Mouse (Mus musculus) heart, postnatal 0 days (tissue): ENCODE data around the gene Zfp978. TPM values are rescaled to one million over a fixed set of nuclear protein-coding genes. Genes with fewer than 3 reads are reported as not detected.
"Not testable (repeated sequence)": the region's sequence is repeated elsewhere in the genome, so short reads cannot be mapped to it uniquely, and the experiment has no call there.

Experiments used
- ATAC-seq: fragments of 200-750 bp; cut with Nextera tagmentation; 2 replicates; pipeline ENCODE4 v1.8.0; 2017; ENCODE audit warnings: low read depth, moderate number of reproducible peaks, moderate library complexity; ENCODE audit not compliant: insufficient read depth
- DNase-seq: peaks from one replicate; pipeline ENCODE4 v3.0.0-alpha.2; 2016; ENCODE audit warnings: low spot score
- H3K27ac ChIP-seq: fragments of 300-500 bp; sonication (generic); 2 replicates; pipeline ENCODE4 v1.5.1; 2014; ENCODE audit warnings: low read depth, mild to moderate bottlenecking
- H3K27me3 ChIP-seq: fragments of 300-500 bp; sonication (generic); 2 replicates; pipeline ENCODE4 v1.6.1; 2014; ENCODE audit warnings: low read length, mixed read lengths; ENCODE audit not compliant: control insufficient read depth, insufficient read depth
- H3K36me3 ChIP-seq: fragments of 300-500 bp; sonication (generic); replicated peaks from 2 replicates; pipeline ENCODE4 v1.6.1; 2014; ENCODE audit warnings: low read length, mixed read lengths; ENCODE audit not compliant: control insufficient read depth, insufficient read depth
- H3K4me1 ChIP-seq: fragments of 300-500 bp; sonication (generic); 2 replicates; pipeline ENCODE4 v1.6.1; 2014; ENCODE audit warnings: antibody characterized with exemption; ENCODE audit not compliant: control insufficient read depth, insufficient read depth
- H3K4me2 ChIP-seq: fragments of 300-500 bp; sonication (generic); 2 replicates; pipeline ENCODE4 v1.6.1; 2014; ENCODE audit warnings: low read depth, mild to moderate bottlenecking, low read length, moderate library complexity
- H3K4me3 ChIP-seq: fragments of 300-500 bp; sonication (generic); 2 replicates; pipeline ENCODE4 v1.5.1; 2014; ENCODE audit warnings: low read depth, low read length
- H3K9ac ChIP-seq: fragments of 300-500 bp; sonication (generic); replicated peaks from 2 replicates; pipeline ENCODE4 v1.6.1; 2014; ENCODE audit warnings: low read depth, low read length, mixed read lengths
- H3K9me3 ChIP-seq: fragments of 300-500 bp; sonication (generic); replicated peaks from 2 replicates; pipeline ENCODE4 v1.6.1; 2016; ENCODE audit warnings: low read length; ENCODE audit not compliant: control insufficient read depth
- WGBS: fragments of 180-500 bp; shearing (Covaris S2); extraction: QIAGEN DNeasy Blood & Tissue Kit; methylation state at CpG from one replicate; pipeline ENCODE4 v1.1.7; 2014; 5-methylcytosine and 5-hydroxymethylcytosine counted together
- polyA plus RNA-seq: library from polyadenylated mRNA; unstranded; fragments of >200 nt; fragmentation: Nextera tagmentation; extraction: Ambion mirVana; gene quantifications from 2 replicates; pipeline ENCODE4 v1.2.1, GENCODE M21; 2015
- total RNA-seq: library from RNA; depleted of rRNA; stranded (reverse); fragments of >200 nt; gene quantifications from 2 replicates; pipeline ENCODE4 v1.2.3, GENCODE M21; 2014; ENCODE audit warnings: low replicate concordance

The Zfp978 gene
- total and polyA plus RNA-seq, 2 experiments from 2014 or later, result 0.20 TPM; not detected in 1

DNA sequence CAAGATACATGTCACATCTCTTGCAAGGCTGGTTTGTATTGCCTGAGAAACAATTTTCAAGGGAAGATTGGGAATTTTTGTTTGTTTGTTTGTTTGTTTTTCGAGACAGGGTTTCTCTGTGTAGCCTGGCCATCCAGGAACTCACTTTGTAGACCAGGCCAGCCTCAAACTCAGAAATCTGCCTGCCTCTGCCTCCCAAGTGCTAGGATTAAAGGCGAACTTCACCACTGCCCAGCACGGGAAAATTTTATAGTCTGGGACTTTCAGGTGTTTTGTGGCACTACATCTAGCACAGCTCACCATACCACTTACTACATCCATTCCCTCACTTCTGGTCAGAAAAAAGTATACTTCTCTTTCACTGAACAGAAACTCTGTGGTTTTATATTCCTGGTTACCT, 5.1 kb upstream of the Zfp978 start:
- not testable (repeated sequence) for H3K27me3 ChIP-seq, H3K27ac ChIP-seq, H3K9ac ChIP-seq, DNase-seq, H3K36me3 ChIP-seq, H3K4me1 ChIP-seq, ATAC-seq, H3K9me3 ChIP-seq, H3K4me2 ChIP-seq, H3K4me3 ChIP-seq
- no CpG with 5 or more reads among the region's 3 CpGs for WGBS

DNA sequence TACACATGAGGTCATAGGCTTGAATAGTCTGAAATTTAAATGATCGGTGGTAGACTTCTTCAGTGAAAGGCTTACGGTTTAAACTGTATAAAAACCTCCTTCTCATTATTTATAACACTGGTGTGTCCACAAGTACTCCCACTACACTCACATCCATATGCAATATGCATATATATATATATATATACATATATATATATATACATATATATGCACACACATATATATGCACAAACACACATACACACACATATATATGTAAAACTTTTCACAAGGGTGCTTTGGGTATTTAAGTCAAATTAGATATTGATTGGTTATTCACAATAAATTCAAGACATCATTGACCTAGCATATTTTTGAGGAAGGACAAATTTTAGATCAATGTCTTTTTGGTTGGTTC, 3.9 kb upstream of the Zfp978 start:
- H3K4me1 ChIP-seq, H3K27me3 ChIP-seq, H3K27ac ChIP-seq, H3K36me3 ChIP-seq, H3K9ac ChIP-seq, H3K9me3 ChIP-seq, H3K4me2 ChIP-seq, DNase-seq, ATAC-seq, H3K4me3 ChIP-seq: not testable (repeated sequence)
- WGBS, result no CpG with 5 or more reads among the region's 2 CpGs

DNA sequence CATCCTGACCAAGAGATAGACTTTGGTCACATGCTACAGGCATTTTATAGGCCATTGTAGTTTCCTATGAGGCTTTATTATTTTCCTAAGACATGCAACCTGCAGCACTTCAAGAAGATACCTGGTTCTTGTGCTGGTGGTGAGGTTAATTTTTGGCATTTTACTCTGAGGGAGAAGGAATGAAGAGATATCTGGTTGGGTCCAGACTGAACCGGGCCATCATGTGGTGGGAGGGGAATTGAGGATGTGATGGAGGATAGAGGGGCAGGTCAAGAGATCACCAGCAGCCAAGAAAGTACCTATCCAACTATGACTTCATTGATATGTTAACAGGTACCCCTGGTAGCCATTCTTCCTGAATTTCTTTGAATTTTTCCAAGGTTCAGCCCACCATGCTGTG, 769 bp downstream of the Zfp978 start:
- not testable (repeated sequence) for H3K4me3 ChIP-seq, DNase-seq, H3K27ac ChIP-seq, H3K27me3 ChIP-seq, ATAC-seq, H3K4me1 ChIP-seq, H3K9me3 ChIP-seq, H3K9ac ChIP-seq, H3K4me2 ChIP-seq, H3K36me3 ChIP-seq
- WGBS, result no CpG with 5 or more reads among the region's 1 CpGs

DNA sequence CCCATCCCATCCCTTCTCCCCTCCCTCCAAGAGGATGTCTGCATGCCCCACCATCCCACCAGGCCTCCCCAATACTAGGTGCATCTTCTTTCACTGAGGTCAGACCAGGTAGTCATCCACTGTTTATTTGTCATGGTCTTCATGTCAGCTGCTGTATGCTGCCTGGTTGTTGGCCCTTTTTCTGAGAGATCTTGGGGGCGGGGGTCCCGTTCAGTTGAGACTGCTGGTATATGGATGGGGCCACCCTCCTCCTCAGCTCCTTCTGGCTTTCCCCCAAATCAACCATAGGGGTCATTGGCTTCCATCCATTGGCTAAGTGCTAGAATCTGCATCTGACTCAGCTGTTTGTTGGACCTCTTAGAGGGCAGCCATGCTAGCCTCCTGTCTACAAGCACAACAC, 8.5 kb downstream of the Zfp978 start:
- not testable (repeated sequence) for DNase-seq
- WGBS, result no CpG with 5 or more reads among the region's 2 CpGs

DNA sequence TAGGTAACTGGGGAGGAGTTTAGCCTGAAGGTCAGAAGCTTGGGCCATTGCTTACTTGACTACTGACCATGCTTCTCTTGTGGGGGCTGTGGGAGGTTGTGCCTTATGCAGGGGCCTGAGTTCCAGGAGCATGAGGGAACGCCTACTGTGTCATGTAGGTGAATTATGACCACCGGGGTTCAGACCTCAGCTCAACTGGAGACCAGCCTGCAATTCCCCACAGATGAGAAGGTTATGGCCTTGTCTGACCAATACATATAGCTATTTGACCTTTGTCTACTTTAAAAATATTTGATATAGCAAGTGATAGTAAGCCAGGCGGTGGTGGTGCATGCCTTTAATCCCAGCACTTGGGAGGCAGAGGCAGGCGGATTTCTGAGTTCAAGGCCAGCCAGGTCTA, 22.1 kb downstream of the Zfp978 start:
- H3K27me3 ChIP-seq, H3K27ac ChIP-seq, H3K4me2 ChIP-seq, ATAC-seq, H3K9me3 ChIP-seq, H3K36me3 ChIP-seq, H3K4me1 ChIP-seq, DNase-seq, H3K9ac ChIP-seq, H3K4me3 ChIP-seq: not testable (repeated sequence)
- 61% methylated on average over 2 of the region's 4 CpGs for WGBS

More for the DNA sequence above, 8.5 kb downstream of the Zfp978 start:
- H3K9me3 ChIP-seq, H3K36me3 ChIP-seq, H3K4me2 ChIP-seq, H3K27ac ChIP-seq, H3K27me3 ChIP-seq, H3K4me3 ChIP-seq, H3K4me1 ChIP-seq, H3K9ac ChIP-seq: not testable (repeated sequence)
- ATAC-seq, result peak; percentile 49; the same call in 1 of the 2 replicates

DNA sequence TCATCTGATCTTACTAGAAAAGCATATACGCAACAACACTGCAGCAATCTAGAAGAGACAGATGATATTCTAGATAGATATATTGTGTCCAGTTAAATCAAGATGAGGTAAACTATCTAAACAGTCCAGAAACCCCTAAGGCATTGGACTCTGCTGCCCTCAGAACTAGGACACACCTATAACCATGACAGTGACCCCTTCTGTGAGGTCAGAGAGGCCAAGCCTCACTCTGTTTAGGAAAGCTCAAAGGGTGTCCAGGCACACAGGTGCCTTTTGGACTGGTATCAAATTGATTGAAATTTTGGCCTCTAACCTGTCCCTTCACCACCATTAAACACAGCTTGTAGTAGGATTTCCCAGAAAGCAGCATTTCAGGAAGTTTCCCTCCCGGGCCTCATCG, 36.1 kb downstream of the Zfp978 start:
- ATAC-seq, H3K4me1 ChIP-seq, H3K27me3 ChIP-seq, H3K27ac ChIP-seq, H3K4me3 ChIP-seq, H3K9ac ChIP-seq, DNase-seq, H3K4me2 ChIP-seq, H3K36me3 ChIP-seq: not testable (repeated sequence)
- H3K9me3 ChIP-seq, result peaks cover 18% of the 10 kb centered on the region
- WGBS, result 82% methylated on average over 3 of the region's 3 CpGs

DNA sequence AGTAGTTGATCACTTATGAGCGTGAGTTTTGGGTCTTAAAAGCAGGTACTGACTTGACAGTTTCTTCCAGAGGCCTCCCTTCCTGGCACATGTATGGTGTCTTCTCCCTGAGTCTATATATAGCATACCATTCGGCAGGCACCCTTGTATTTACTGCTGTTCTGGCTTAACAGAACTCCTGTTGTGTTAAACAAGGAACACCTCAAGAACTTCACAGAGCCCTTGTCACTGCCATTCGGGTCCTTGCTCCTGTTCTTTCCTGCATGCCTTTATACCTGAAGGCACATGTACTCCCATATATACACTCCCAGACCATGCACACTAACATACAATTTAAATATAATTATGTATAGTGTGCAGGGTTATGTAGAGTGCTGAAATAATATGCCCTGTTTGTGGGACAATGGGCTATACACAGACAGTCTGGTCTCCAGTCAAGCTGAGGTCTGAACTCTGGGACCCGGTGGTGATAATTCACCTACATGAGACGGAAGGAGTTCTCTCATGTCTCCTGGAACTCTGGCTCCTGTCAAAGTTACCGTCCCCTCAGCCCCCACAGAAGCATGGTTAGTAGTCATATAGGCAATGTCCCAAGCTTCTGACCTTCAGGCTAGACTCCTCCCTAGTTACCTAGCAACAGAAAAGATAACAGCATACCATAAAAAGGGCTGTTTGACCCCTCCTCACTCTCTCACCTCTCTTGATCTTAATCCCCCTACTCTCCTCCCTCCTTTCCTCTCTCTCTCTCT, 37.0 kb downstream of the Zfp978 start:
- H3K9ac ChIP-seq, H3K4me2 ChIP-seq, H3K27ac ChIP-seq, H3K4me3 ChIP-seq, ATAC-seq, H3K27me3 ChIP-seq, H3K36me3 ChIP-seq, H3K4me1 ChIP-seq, DNase-seq: not testable (repeated sequence)
- WGBS, result 61% methylated on average over 6 of the region's 6 CpGs
- peaks cover 22% of the 10 kb centered on the region for H3K9me3 ChIP-seq

DNA sequence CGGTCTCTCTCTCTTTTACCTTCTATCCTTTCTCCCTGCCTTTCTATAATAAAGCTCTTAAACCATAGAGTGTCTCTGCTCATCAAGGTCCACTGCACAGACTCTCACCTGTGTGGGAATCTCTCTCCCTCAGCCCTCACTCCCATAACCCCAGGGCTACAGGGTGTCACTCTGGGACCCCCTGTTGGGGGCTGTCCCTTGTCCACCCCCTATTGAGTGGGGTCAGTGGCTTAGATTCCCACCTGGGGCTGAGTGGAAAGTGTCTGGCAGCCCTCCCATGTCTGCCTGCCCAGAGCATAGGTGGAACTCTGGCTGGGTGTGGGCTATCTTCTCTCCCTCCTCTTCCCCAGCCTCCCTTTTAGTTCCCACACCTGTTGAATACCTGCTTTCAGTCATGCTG, 37.6 kb downstream of the Zfp978 start:
- not testable (repeated sequence) for H3K4me3 ChIP-seq, ATAC-seq, H3K4me2 ChIP-seq, H3K36me3 ChIP-seq, H3K9ac ChIP-seq, DNase-seq, H3K27me3 ChIP-seq, H3K27ac ChIP-seq, H3K4me1 ChIP-seq
- WGBS, result 75% methylated on average over 1 of the region's 1 CpGs
- H3K9me3 ChIP-seq, result peaks cover 27% of the 10 kb centered on the region

DNA sequence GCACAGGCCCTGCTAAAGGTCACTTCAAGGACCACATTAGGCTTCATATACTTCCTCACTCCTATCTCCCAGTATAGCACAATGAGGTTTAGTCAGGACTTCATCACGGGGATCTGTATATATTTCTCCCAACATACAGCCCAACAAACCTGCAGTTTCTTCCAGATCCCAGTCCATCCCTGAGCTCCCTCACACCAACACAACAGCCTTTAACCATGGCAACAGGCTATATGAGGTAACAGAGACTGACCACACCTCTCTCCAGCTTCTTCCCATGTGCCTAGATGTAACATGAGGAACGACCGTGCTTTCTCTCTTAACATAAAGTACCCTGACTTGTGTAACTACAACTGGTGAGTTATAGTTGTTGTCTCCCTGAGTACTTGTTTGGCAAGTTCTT, 38.4 kb downstream of the Zfp978 start:
- H3K9me3 ChIP-seq, result peaks cover 35% of the 10 kb centered on the region
- DNase-seq, ATAC-seq: not testable (repeated sequence)

More for the DNA sequence above, 38.4 kb downstream of the Zfp978 start:
- H3K4me3 ChIP-seq, H3K36me3 ChIP-seq, H3K4me1 ChIP-seq, H3K27me3 ChIP-seq, H3K27ac ChIP-seq, H3K4me2 ChIP-seq, H3K9ac ChIP-seq: not testable (repeated sequence)
- WGBS, result 66% methylated on average over 3 of the region's 3 CpGs
